Mouse (Mus musculus) stomach, embryonic 14.5 days (tissue): ENCODE data around the gene Ntm. TPM values are rescaled to one million over a fixed set of nuclear protein-coding genes. Genes with fewer than 3 reads are reported as not detected.

Experiments
- ATAC-seq: fragments of 200-750 bp; cut with Nextera tagmentation; 2 replicates; pipeline ENCODE4 v1.8.0; 2017; ENCODE audit warnings: low read depth, moderate TSS enrichment; ENCODE audit not compliant: insufficient number of reproducible peaks, insufficient read depth, low FRiP score
- H3K27ac ChIP-seq: fragments of 300-500 bp; sonication (generic); 2 replicates; pipeline ENCODE4 v1.5.1; 2014; ENCODE audit warnings: mild to moderate bottlenecking, low read length, moderate library complexity, mixed read lengths
- H3K27me3 ChIP-seq: fragments of 300-500 bp; sonication (generic); 2 replicates; pipeline ENCODE4 v1.6.1; 2014; ENCODE audit warnings: low read length, control low read depth, mixed read lengths; ENCODE audit not compliant: control insufficient read depth, insufficient read depth
- H3K36me3 ChIP-seq: fragments of 300-500 bp; sonication (generic); 2 replicates; pipeline ENCODE4 v1.6.1; 2014; ENCODE audit warnings: mild to moderate bottlenecking, control low read depth, low read length, moderate library complexity, mixed read lengths; ENCODE audit not compliant: control insufficient read depth, insufficient read depth
- H3K4me1 ChIP-seq: fragments of 300-500 bp; sonication (generic); 2 replicates; pipeline ENCODE4 v1.6.1; 2014; ENCODE audit warnings: low read length, control low read depth, mixed read lengths; ENCODE audit not compliant: control insufficient read depth, insufficient read depth
- H3K4me2 ChIP-seq: fragments of 300-500 bp; sonication (generic); replicated peaks from 2 replicates; pipeline ENCODE4 v1.6.1; 2014; ENCODE audit warnings: low read depth, low read length, control low read depth
- H3K4me3 ChIP-seq: fragments of 300-500 bp; sonication (generic); 2 replicates; pipeline ENCODE4 v1.5.1; 2014; ENCODE audit warnings: low read depth, low read length, control low read depth
- H3K9ac ChIP-seq: fragments of 300-500 bp; sonication (generic); replicated peaks from 2 replicates; pipeline ENCODE4 v1.6.1; 2014; ENCODE audit warnings: low read depth, mild to moderate bottlenecking, control low read depth, low read length, moderate library complexity, mixed read lengths
- H3K9me3 ChIP-seq: fragments of 300-500 bp; sonication (generic); 2 replicates; pipeline ENCODE4 v1.6.1; 2016; ENCODE audit warnings: low read depth, low read length, control low read depth; ENCODE audit not compliant: control insufficient read depth
- WGBS: fragments of 180-500 bp; shearing (Covaris S2); extraction: QIAGEN DNeasy Blood & Tissue Kit; methylation state at CpG from one replicate; pipeline ENCODE4 v1.1.7; 2014; 5-methylcytosine and 5-hydroxymethylcytosine counted together
- polyA plus RNA-seq: library from polyadenylated mRNA; unstranded; fragments of >200 nt; fragmentation: Nextera tagmentation; extraction: Ambion mirVana; gene quantifications from 2 replicates; pipeline ENCODE4 v1.2.1, GENCODE M21; 2014

Ntm gene
- polyA plus RNA-seq, 1 experiment from 2014 or later = 19.7 TPM

GRCm38 (mm10) chr9:29514588-29515356 is 448.2 kb downstream of the Ntm start:
- H3K36me3 ChIP-seq = no peaks in the 10 kb centered on the region
- no peak overlapping the region for H3K27ac ChIP-seq
- H3K4me2 ChIP-seq = no peak overlapping the region
- ATAC-seq = no peak
- no peaks in the 10 kb centered on the region for H3K9me3 ChIP-seq
- H3K4me3 ChIP-seq = no peak overlapping the region
- H3K27me3 ChIP-seq = no peaks in the 10 kb centered on the region
- H3K4me1 ChIP-seq = no peaks in the 10 kb centered on the region
- no peak overlapping the region for H3K9ac ChIP-seq
- WGBS = 84% methylated on average over 17 of the region's 17 CpGs

DNA sequence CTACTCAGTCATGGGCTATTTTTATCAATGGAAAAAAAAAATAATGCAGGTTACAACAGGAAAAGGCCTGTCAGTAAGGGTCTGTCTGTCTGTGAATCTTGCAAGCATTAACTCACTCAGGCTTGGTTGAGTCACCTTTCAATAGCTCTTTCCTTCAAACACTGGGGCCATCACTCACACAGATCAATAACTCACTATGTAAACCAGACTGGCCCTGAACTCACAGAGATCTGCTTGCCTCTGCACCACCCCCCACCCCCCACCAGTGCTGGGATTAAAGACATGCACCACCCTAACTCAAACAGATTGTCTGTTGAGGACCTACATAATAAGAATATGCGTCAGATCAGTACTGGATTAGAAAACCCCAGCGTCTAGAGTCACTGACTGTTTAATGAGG is 466.9 kb downstream of the Ntm start:
- Histone ChIP-seq H3K9me3 (no peaks in the 10 kb centered on the region), H3K9ac (no peak overlapping the region), H3K4me2 (no peak overlapping the region), H3K36me3 (no peaks in the 10 kb centered on the region), H3K27me3 (no peaks in the 10 kb centered on the region), H3K4me1 (no peaks in the 10 kb centered on the region), H3K4me3 (no peak overlapping the region), H3K27ac (no peak overlapping the region)
- 33% methylated on average over 2 of the region's 2 CpGs for WGBS
- no peak for ATAC-seq

- Histone ChIP-seq H3K4me1 (no peaks in the 10 kb centered on the region), H3K27ac (no peak overlapping the region), H3K36me3 (no peaks in the 10 kb centered on the region), H3K27me3 (no peaks in the 10 kb centered on the region), H3K4me3 (no peak overlapping the region), H3K9me3 (no peaks in the 10 kb centered on the region), H3K9ac (no peak overlapping the region), H3K4me2 (no peak overlapping the region)
- WGBS = 77% methylated on average over 2 of the region's 2 CpGs
- ATAC-seq = no peak
These were observed 480.7 kb downstream of the Ntm start for GRCm38 (mm10) chr9:29482272-29482671.

- no peak overlapping the region for H3K4me2 ChIP-seq
- WGBS = 41% methylated on average over 10 of the region's 10 CpGs
- ATAC-seq = no peak
- H3K27me3 ChIP-seq = no peaks in the 10 kb centered on the region
- H3K4me3 ChIP-seq = no peak overlapping the region
- H3K9ac ChIP-seq = no peak overlapping the region
- no peak overlapping the region for H3K27ac ChIP-seq
- no peaks in the 10 kb centered on the region for H3K36me3 ChIP-seq
- H3K9me3 ChIP-seq = no peaks in the 10 kb centered on the region
- no peaks in the 10 kb centered on the region for H3K4me1 ChIP-seq
These were observed 483.9 kb downstream of the Ntm start for GRCm38 (mm10) chr9:29479051-29479450.

DNA sequence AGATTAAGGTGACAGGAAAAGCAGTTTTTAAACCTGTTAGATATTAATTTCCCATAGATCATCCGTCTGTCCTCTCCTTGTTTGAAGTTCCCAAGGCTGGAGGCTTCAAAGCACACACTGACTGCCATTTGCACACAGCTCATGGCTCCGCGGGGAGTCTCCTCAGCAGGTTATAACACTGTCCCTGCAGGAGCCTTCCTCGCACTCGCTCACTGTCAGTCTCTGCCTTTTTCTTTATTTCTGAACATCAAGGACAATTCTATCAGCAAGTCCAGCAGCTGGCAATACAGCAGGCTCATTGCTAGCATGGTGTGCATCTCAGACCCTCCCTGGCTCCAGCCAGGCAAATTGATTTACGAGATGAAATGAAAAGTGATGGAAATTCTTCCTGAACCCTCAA is 485.7 kb downstream of the Ntm start:
- no peaks in the 10 kb centered on the region for H3K4me1 ChIP-seq
- no peaks in the 10 kb centered on the region for H3K36me3 ChIP-seq
- no peaks in the 10 kb centered on the region for H3K9me3 ChIP-seq
- no peak for ATAC-seq
- H3K4me2 ChIP-seq = no peak overlapping the region
- H3K4me3 ChIP-seq = no peak overlapping the region
- H3K27me3 ChIP-seq = no peaks in the 10 kb centered on the region
- WGBS = 30% methylated on average over 6 of the region's 6 CpGs
- H3K27ac ChIP-seq = no peak overlapping the region
- no peak overlapping the region for H3K9ac ChIP-seq

GRCm38 (mm10) chr9:29473418-29473817 is 489.5 kb downstream of the Ntm start:
- Histone ChIP-seq H3K9me3 (no peaks in the 10 kb centered on the region), H3K4me3 (no peak overlapping the region), H3K36me3 (no peaks in the 10 kb centered on the region), H3K4me2 (no peak overlapping the region), H3K27me3 (no peaks in the 10 kb centered on the region), H3K9ac (no peak overlapping the region), H3K27ac (no peak overlapping the region; the same call in 1 of the 2 replicates), H3K4me1 (no peaks in the 10 kb centered on the region)
- ATAC-seq = no peak

DNA sequence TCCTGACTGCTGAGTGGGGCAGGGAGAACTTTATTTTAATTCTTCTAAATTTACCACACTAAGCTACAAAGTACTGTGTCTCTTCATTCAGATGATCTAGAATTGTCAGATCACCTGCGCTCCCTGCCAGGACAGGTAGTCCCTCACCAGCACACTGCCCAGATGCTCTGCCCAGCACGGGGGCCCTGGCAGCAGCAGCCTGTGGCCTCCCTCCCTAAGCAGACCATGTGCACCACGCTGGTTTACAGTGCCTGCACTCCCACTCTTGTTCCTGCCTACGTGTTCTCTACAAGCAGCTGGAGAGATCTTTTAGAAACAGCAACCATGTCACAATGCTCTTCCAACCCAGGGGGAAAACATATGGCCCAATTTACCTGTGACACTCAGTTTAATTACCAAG is 490.7 kb downstream of the Ntm start:
- H3K4me2 ChIP-seq = no peak overlapping the region
- no peaks in the 10 kb centered on the region for H3K9me3 ChIP-seq
- H3K4me3 ChIP-seq = no peak overlapping the region
- H3K27me3 ChIP-seq = no peaks in the 10 kb centered on the region
- H3K27ac ChIP-seq = no peak overlapping the region
- H3K9ac ChIP-seq = no peak overlapping the region
- 61% methylated on average over 4 of the region's 4 CpGs for WGBS
- no peak for ATAC-seq
- no peaks in the 10 kb centered on the region for H3K36me3 ChIP-seq
- no peaks in the 10 kb centered on the region for H3K4me1 ChIP-seq

- H3K4me2 ChIP-seq = no peak overlapping the region
- ATAC-seq = no peak
- no peaks in the 10 kb centered on the region for H3K36me3 ChIP-seq
- H3K9ac ChIP-seq = no peak overlapping the region
- no peaks in the 10 kb centered on the region for H3K27me3 ChIP-seq
- H3K9me3 ChIP-seq = no peaks in the 10 kb centered on the region
- H3K27ac ChIP-seq = no peak overlapping the region
- no peaks in the 10 kb centered on the region for H3K4me1 ChIP-seq
- WGBS = 86% methylated on average over 4 of the region's 4 CpGs
- H3K4me3 ChIP-seq = no peak overlapping the region
These were observed 498.2 kb downstream of the Ntm start for GRCm38 (mm10) chr9:29464756-29465155.
